Mouse (Mus musculus): ENCODE measurements at regions not wholly inside any gene's neighbourhood (a gene's known extent, or its start where the extent isn't known, plus 50 kb on each side); places are given as distances from the start of the nearest gene placed in this dataset.
A peak's percentile ranks its signal among the peaks of the same experiment; 100 is the strongest.

GRCm38 (mm10) chr8:50387189-50387588 is 1543.4 kb upstream of the Tenm3 start:
- DNase-seq (ENCODE audit: low spot score in 2 of 2), result no peak

- no peak for DNase-seq (ENCODE audit: low spot score in 2 of 2)
Observed at GRCm38 (mm10) chr8:50383697-50384096, 1539.9 kb upstream of the Tenm3 start.

GRCm38 (mm10) chr8:50379745-50380144 is 1536.0 kb upstream of the Tenm3 start:
- no peak for DNase-seq (ENCODE audit: low spot score in 2 of 2)

GRCm38 (mm10) chr8:50373790-50374189 is 1530.0 kb upstream of the Tenm3 start:
- no peak for DNase-seq (ENCODE audit: low spot score in 2 of 2)

- no peak for DNase-seq (ENCODE audit: low spot score in 2 of 2)
Observed at GRCm38 (mm10) chr8:50326485-50326884, 1482.7 kb upstream of the Tenm3 start.

GRCm38 (mm10) chr8:50321356-50321963 is 1477.7 kb upstream of the Tenm3 start:
- DNase-seq (ENCODE audit: low spot score in 2 of 2), result no peak

GRCm38 (mm10) chr8:50316641-50317040 is 1472.9 kb upstream of the Tenm3 start:
- peak in 1 of 2 experiments; percentile 23 for DNase-seq (ENCODE audit: low spot score in 2 of 2)

- no peak for DNase-seq (ENCODE audit: low spot score in 2 of 2)
Observed at GRCm38 (mm10) chr8:50310308-50310707, 1466.6 kb upstream of the Tenm3 start.

- DNase-seq (ENCODE audit: low spot score in 2 of 2), result peak in 1 of 2 experiments; percentile 19
Observed at GRCm38 (mm10) chr8:50300316-50300715, 1456.6 kb upstream of the Tenm3 start.

- peak; percentile 52 to 96 for DNase-seq (ENCODE audit: low spot score in 2 of 2)
Observed at GRCm38 (mm10) chr8:50293501-50293900, 1449.8 kb upstream of the Tenm3 start.

- peak; percentile 22 to 63 for DNase-seq (ENCODE audit: low spot score in 2 of 2)
Observed at GRCm38 (mm10) chr8:50292158-50292557, 1448.4 kb upstream of the Tenm3 start.

- peak in 1 of 2 experiments; percentile 30 for DNase-seq (ENCODE audit: low spot score in 2 of 2)
Observed at GRCm38 (mm10) chr8:50276346-50276745, 1432.6 kb upstream of the Tenm3 start.

- no peak for DNase-seq (ENCODE audit: low spot score in 2 of 2)
Observed at GRCm38 (mm10) chr8:50264757-50265156, 1421.0 kb upstream of the Tenm3 start.

Measured in layer of hippocampus, adult 18-20 months (tissue).